Mouse (Mus musculus) midbrain, embryonic 16.5 days (tissue): Measurements from ENCODE around the gene Fmo3. TPM values are rescaled to one million over a fixed set of nuclear protein-coding genes. Genes with fewer than 3 reads are reported as not detected.

Experiments used
- ATAC-seq: fragments of 200-750 bp; cut with Nextera tagmentation; 2 replicates; pipeline ENCODE4 v1.8.0; 2017; ENCODE audit warnings: moderate TSS enrichment
- H3K27ac ChIP-seq: fragments of 300-500 bp; sonication (generic); 2 replicates; pipeline ENCODE4 v1.5.1; 2014; ENCODE audit warnings: mild to moderate bottlenecking, low read length, mixed read lengths
- H3K27me3 ChIP-seq: fragments of 300-500 bp; sonication (generic); 2 replicates; pipeline ENCODE4 v1.6.1; 2014; ENCODE audit warnings: low read depth, low read length, mixed read lengths; ENCODE audit not compliant: control insufficient read depth, insufficient read depth
- H3K36me3 ChIP-seq: fragments of 300-500 bp; sonication (generic); 2 replicates; pipeline ENCODE4 v1.6.1; 2014; ENCODE audit warnings: mild to moderate bottlenecking, low read length, moderate library complexity, mixed read lengths; ENCODE audit not compliant: control insufficient read depth, insufficient read depth
- H3K4me1 ChIP-seq: fragments of 300-500 bp; sonication (generic); 2 replicates; pipeline ENCODE4 v1.6.1; 2014; ENCODE audit warnings: mild to moderate bottlenecking, low read length, mixed read lengths; ENCODE audit not compliant: control insufficient read depth, insufficient read depth
- H3K4me2 ChIP-seq: fragments of 300-500 bp; sonication (generic); 2 replicates; pipeline ENCODE4 v1.6.1; 2014; ENCODE audit warnings: mild to moderate bottlenecking, low read length, mixed read lengths
- H3K4me3 ChIP-seq: fragments of 300-500 bp; sonication (generic); 2 replicates; pipeline ENCODE4 v1.5.1; 2014; ENCODE audit warnings: low read depth, mild to moderate bottlenecking, low read length, moderate library complexity, mixed read lengths
- H3K9ac ChIP-seq: fragments of 300-500 bp; sonication (generic); 2 replicates; pipeline ENCODE4 v1.6.1; 2014; ENCODE audit warnings: low read depth, low read length, mixed read lengths
- H3K9me3 ChIP-seq: fragments of 300-500 bp; sonication (generic); replicated peaks from 2 replicates; pipeline ENCODE4 v1.6.1; 2014; ENCODE audit warnings: mild to moderate bottlenecking, low read length, mixed read lengths; ENCODE audit not compliant: control insufficient read depth, poor library complexity, severe bottlenecking
- WGBS: fragments of 180-500 bp; shearing (Covaris S2); extraction: QIAGEN DNeasy Blood & Tissue Kit; methylation state at CpG from one replicate; pipeline ENCODE4 v1.1.7; 2014; 5-methylcytosine and 5-hydroxymethylcytosine counted together
- polyA plus RNA-seq: library from polyadenylated mRNA; unstranded; fragments of >200 nt; fragmentation: Nextera tagmentation; extraction: Ambion mirVana; gene quantifications from 2 replicates; pipeline ENCODE4 v1.2.1, GENCODE M21; 2015

Gene Fmo3
- polyA plus RNA-seq, 1 experiment from 2014 or later = not detected

- no peak for ATAC-seq
- H3K4me1 ChIP-seq = no peaks in the 10 kb centered on the region
- 68% methylated on average over 4 of the region's 4 CpGs for WGBS
- no peaks in the 10 kb centered on the region for H3K27me3 ChIP-seq
- H3K27ac ChIP-seq = no peak overlapping the region
- H3K9ac ChIP-seq = no peak overlapping the region
- H3K36me3 ChIP-seq = no peaks in the 10 kb centered on the region
- no peak overlapping the region for H3K4me3 ChIP-seq
- no peak overlapping the region for H3K4me2 ChIP-seq
- H3K9me3 ChIP-seq = no peaks in the 10 kb centered on the region
These were observed 49.8 kb downstream of the Fmo3 start for GRCm38 (mm10) chr1:162934374-162935012.

- Histone ChIP-seq H3K27me3 (no peaks in the 10 kb centered on the region), H3K27ac (no peak overlapping the region), H3K4me3 (no peak overlapping the region), H3K36me3 (no peaks in the 10 kb centered on the region), H3K9me3 (no peaks in the 10 kb centered on the region), H3K9ac (no peak overlapping the region), H3K4me1 (no peaks in the 10 kb centered on the region), H3K4me2 (no peak overlapping the region)
- no peak for ATAC-seq
- 89% methylated on average over 4 of the region's 4 CpGs for WGBS
These were observed 51.9 kb downstream of the Fmo3 start for GRCm38 (mm10) chr1:162932386-162932785.

- H3K36me3 ChIP-seq = no peaks in the 10 kb centered on the region
- no peak overlapping the region for H3K4me3 ChIP-seq
- H3K27ac ChIP-seq = no peak overlapping the region
- no peaks in the 10 kb centered on the region for H3K27me3 ChIP-seq
- H3K4me2 ChIP-seq = no peak overlapping the region
- no peak overlapping the region for H3K9ac ChIP-seq
- 81% methylated on average over 5 of the region's 5 CpGs for WGBS
- H3K9me3 ChIP-seq = no peaks in the 10 kb centered on the region
- no peak for ATAC-seq
- no peaks in the 10 kb centered on the region for H3K4me1 ChIP-seq
These were observed 52.4 kb downstream of the Fmo3 start for GRCm38 (mm10) chr1:162931880-162932279.

- no peak overlapping the region for H3K4me2 ChIP-seq
- no peaks in the 10 kb centered on the region for H3K4me1 ChIP-seq
- no peak overlapping the region for H3K9ac ChIP-seq
- no peak overlapping the region for H3K27ac ChIP-seq
- no peaks in the 10 kb centered on the region for H3K27me3 ChIP-seq
- no peak for ATAC-seq
- 72% methylated on average over 4 of the region's 4 CpGs for WGBS
- H3K36me3 ChIP-seq = no peaks in the 10 kb centered on the region
- no peaks in the 10 kb centered on the region for H3K9me3 ChIP-seq
- no peak overlapping the region for H3K4me3 ChIP-seq
These were observed 52.9 kb downstream of the Fmo3 start for GRCm38 (mm10) chr1:162931310-162931875.

- H3K36me3 ChIP-seq = no peaks in the 10 kb centered on the region
These were observed 53.7 kb downstream of the Fmo3 start for GRCm38 (mm10) chr1:162930631-162931030.

GRCm38 (mm10) chr1:162929146-162929545, 55.2 kb downstream of the Fmo3 start:
- Histone ChIP-seq H3K9ac (no peak overlapping the region), H3K4me1 (no peaks in the 10 kb centered on the region), H3K36me3 (no peaks in the 10 kb centered on the region), H3K9me3 (no peaks in the 10 kb centered on the region), H3K27ac (no peak overlapping the region), H3K4me2 (no peak overlapping the region), H3K27me3 (no peaks in the 10 kb centered on the region), H3K4me3 (no peak overlapping the region)
- no peak for ATAC-seq
- WGBS = 93% methylated on average over 3 of the region's 3 CpGs

More at GRCm38 (mm10) chr1:162930631-162931030, 53.7 kb downstream of the Fmo3 start:
- Histone ChIP-seq H3K9me3 (no peaks in the 10 kb centered on the region), H3K9ac (no peak overlapping the region), H3K27ac (no peak overlapping the region), H3K4me3 (no peak overlapping the region), H3K27me3 (no peaks in the 10 kb centered on the region), H3K4me1 (no peaks in the 10 kb centered on the region), H3K4me2 (no peak overlapping the region)
- WGBS = 62% methylated on average over 2 of the region's 2 CpGs
- no peak for ATAC-seq

- H3K27me3 ChIP-seq = no peaks in the 10 kb centered on the region
- no peak for ATAC-seq
- no peaks in the 10 kb centered on the region for H3K9me3 ChIP-seq
- no peak overlapping the region for H3K27ac ChIP-seq
- no peaks in the 10 kb centered on the region for H3K4me1 ChIP-seq
- H3K4me3 ChIP-seq = no peak overlapping the region
- no peak overlapping the region for H3K9ac ChIP-seq
- no peak overlapping the region for H3K4me2 ChIP-seq
- 80% methylated on average over 1 of the region's 1 CpGs for WGBS
- no peaks in the 10 kb centered on the region for H3K36me3 ChIP-seq
These were observed 59.2 kb downstream of the Fmo3 start for GRCm38 (mm10) chr1:162925121-162925520.

GRCm38 (mm10) chr1:162916661-162917060, 67.7 kb downstream of the Fmo3 start:
- Histone ChIP-seq H3K4me3 (no peak overlapping the region), H3K36me3 (no peaks in the 10 kb centered on the region), H3K4me1 (no peaks in the 10 kb centered on the region), H3K27ac (no peak overlapping the region), H3K9ac (no peak overlapping the region), H3K9me3 (no peaks in the 10 kb centered on the region), H3K27me3 (no peaks in the 10 kb centered on the region), H3K4me2 (no peak overlapping the region)
- ATAC-seq = no peak
- WGBS = 77% methylated on average over 8 of the region's 8 CpGs

GRCm38 (mm10) chr1:162914932-162915556, 69.3 kb downstream of the Fmo3 start:
- Histone ChIP-seq H3K27ac (no peak overlapping the region), H3K4me2 (no peak overlapping the region), H3K36me3 (no peaks in the 10 kb centered on the region), H3K27me3 (no peaks in the 10 kb centered on the region), H3K9me3 (no peaks in the 10 kb centered on the region), H3K4me3 (no peak overlapping the region), H3K4me1 (no peaks in the 10 kb centered on the region), H3K9ac (no peak overlapping the region)
- no peak for ATAC-seq
- WGBS = 86% methylated on average over 4 of the region's 4 CpGs
